Mouse (Mus musculus) intestine, embryonic 16.5 days (tissue): ENCODE results near the gene Arhgef1. TPM values are rescaled to one million over a fixed set of nuclear protein-coding genes. Genes with fewer than 3 reads are reported as not detected.
A peak's percentile ranks its signal among the peaks of the same experiment; 100 is the strongest.

ENCODE experiments used
- ATAC-seq: fragments of 200-750 bp; cut with Nextera tagmentation; 2 replicates; pipeline ENCODE4 v1.8.0; 2017; ENCODE audit warnings: moderate TSS enrichment, moderate library complexity
- H3K27ac ChIP-seq: fragments of 300-500 bp; sonication (generic); 2 replicates; pipeline ENCODE4 v1.5.1; 2014; ENCODE audit warnings: mild to moderate bottlenecking, low read length
- H3K27me3 ChIP-seq: fragments of 300-500 bp; sonication (generic); replicated peaks from 2 replicates; pipeline ENCODE4 v1.6.1; 2014; ENCODE audit warnings: low read length, control low read depth, mixed read lengths; ENCODE audit not compliant: control insufficient read depth, insufficient read depth
- H3K36me3 ChIP-seq: fragments of 300-500 bp; sonication (generic); 2 replicates; pipeline ENCODE4 v1.6.1; 2014; ENCODE audit warnings: low read length, control low read depth; ENCODE audit not compliant: control insufficient read depth, insufficient read depth
- H3K4me1 ChIP-seq: fragments of 300-500 bp; sonication (generic); 2 replicates; pipeline ENCODE4 v1.6.1; 2014; ENCODE audit warnings: low read length, control low read depth, mixed read lengths; ENCODE audit not compliant: control insufficient read depth, insufficient read depth
- H3K4me2 ChIP-seq: fragments of 300-500 bp; sonication (generic); 2 replicates; pipeline ENCODE4 v1.6.1; 2014; ENCODE audit warnings: low read depth, low read length, control low read depth
- H3K4me3 ChIP-seq: fragments of 300-500 bp; sonication (generic); 2 replicates; pipeline ENCODE4 v1.5.1; 2014; ENCODE audit warnings: mild to moderate bottlenecking, low read length
- H3K9ac ChIP-seq: fragments of 300-500 bp; sonication (generic); 2 replicates; pipeline ENCODE4 v1.6.1; 2014; ENCODE audit warnings: low read depth, low read length
- H3K9me3 ChIP-seq: fragments of 300-500 bp; sonication (generic); 2 replicates; pipeline ENCODE4 v1.6.1; 2016; ENCODE audit warnings: low read length, control low read depth; ENCODE audit not compliant: control insufficient read depth
- WGBS: fragments of 180-500 bp; shearing (Covaris S2); extraction: QIAGEN DNeasy Blood & Tissue Kit; methylation state at CpG from one replicate; pipeline ENCODE4 v1.1.7; 2014; 5-methylcytosine and 5-hydroxymethylcytosine counted together
- polyA plus RNA-seq: library from polyadenylated mRNA; unstranded; fragments of >200 nt; fragmentation: Nextera tagmentation; extraction: Ambion mirVana; gene quantifications from 2 replicates; pipeline ENCODE4 v1.2.1, GENCODE M21; 2015

The Arhgef1 gene
- polyA plus RNA-seq, 1 experiment from 2014 or later: 71.3 TPM

GRCm38 (mm10) chr7:24897959-24898358 is 4.8 kb upstream of the Arhgef1 start:
- no peaks in the 10 kb centered on the region for H3K27me3 ChIP-seq
- H3K9me3 ChIP-seq: no peaks in the 10 kb centered on the region
- H3K4me1 ChIP-seq: 0 out of 2 replicates have a peak, but pooled peaks cover 4% of the 10 kb centered on the region
- no peak overlapping the region for H3K27ac ChIP-seq
- no peak overlapping the region for H3K4me2 ChIP-seq
- H3K9ac ChIP-seq: no peak overlapping the region
- ATAC-seq: no peak
- H3K4me3 ChIP-seq: no peak overlapping the region
- no peaks in the 10 kb centered on the region for H3K36me3 ChIP-seq
- 68% methylated on average over 5 of the region's 5 CpGs for WGBS

- Histone ChIP-seq H3K4me3 (no peak overlapping the region), H3K9ac (no peak overlapping the region), H3K4me1 (peaks cover 14% of the 10 kb centered on the region), H3K27me3 (no peaks in the 10 kb centered on the region), H3K9me3 (no peaks in the 10 kb centered on the region), H3K36me3 (no peaks in the 10 kb centered on the region), H3K4me2 (no peak overlapping the region), H3K27ac (no peak overlapping the region)
- no peak for ATAC-seq
- 72% methylated on average over 6 of the region's 6 CpGs for WGBS
Observed at GRCm38 (mm10) chr7:24901114-24901513, 1.6 kb upstream of the Arhgef1 start.

DNA sequence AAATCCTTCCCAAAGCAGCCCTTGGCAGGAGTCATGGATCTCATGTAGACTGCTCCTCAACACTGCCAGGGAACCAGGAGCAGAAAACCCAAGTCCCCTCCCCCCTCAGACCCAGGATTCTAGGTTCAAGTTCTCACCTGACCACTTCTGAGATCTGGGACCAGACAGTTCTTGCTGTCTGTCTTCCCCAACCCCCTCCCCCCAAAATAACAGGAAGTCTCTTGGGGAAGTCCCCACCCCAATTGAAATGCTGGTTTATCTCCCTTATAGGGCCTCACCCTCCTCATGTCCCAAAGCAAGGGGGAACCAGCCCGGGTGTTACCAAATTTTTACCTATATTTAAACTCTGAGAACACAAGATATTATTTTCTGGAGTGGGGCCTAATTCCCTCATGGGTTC is 870 bp upstream of the Arhgef1 start:
- H3K27ac ChIP-seq: peak overlapping the region; percentile 90; the same call in 1 of the 2 replicates
- no peaks in the 10 kb centered on the region for H3K9me3 ChIP-seq
- 0 out of 2 replicates have a peak overlapping the region, but pooled peaks have one; percentile 83 for H3K4me2 ChIP-seq
- H3K9ac ChIP-seq: peak overlapping the region; percentile 90; the same call in 1 of the 2 replicates
- no peak overlapping the region for H3K4me3 ChIP-seq
- WGBS: 56% methylated on average over 1 of the region's 1 CpGs
- no peak for ATAC-seq
- no peaks in the 10 kb centered on the region for H3K36me3 ChIP-seq
- peaks cover 21% of the 10 kb centered on the region for H3K4me1 ChIP-seq
- H3K27me3 ChIP-seq: no peaks in the 10 kb centered on the region

DNA sequence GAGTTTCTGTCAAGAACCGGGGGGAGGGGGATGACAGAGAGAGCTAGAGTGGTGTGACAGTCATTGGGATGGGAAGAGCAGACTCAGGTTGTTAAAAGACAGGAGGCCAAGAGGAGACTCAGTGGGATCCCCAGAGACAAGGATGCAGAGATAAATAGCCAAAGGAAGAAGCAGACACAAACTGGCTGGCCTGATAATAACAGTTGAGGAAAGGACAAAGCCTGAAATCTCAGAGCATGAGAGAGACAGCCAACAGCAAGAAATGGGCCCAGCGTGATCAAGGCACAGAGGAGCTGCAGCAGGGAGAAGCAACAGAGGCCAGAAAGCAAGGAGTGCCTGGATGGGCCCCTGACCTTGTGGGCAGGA is 465 bp upstream of the Arhgef1 start:
- Histone ChIP-seq H3K27me3 (no peaks in the 10 kb centered on the region), H3K4me2 (peak overlapping the region; percentile 83), H3K36me3 (no peaks in the 10 kb centered on the region), H3K4me1 (peaks cover 25% of the 10 kb centered on the region), H3K9ac (peak overlapping the region; percentile 90), H3K27ac (peak overlapping the region; percentile 90), H3K4me3 (peak overlapping the region; percentile 76), H3K9me3 (no peaks in the 10 kb centered on the region)
- ATAC-seq: no peak
- WGBS: 55% methylated on average over 2 of the region's 2 CpGs

DNA sequence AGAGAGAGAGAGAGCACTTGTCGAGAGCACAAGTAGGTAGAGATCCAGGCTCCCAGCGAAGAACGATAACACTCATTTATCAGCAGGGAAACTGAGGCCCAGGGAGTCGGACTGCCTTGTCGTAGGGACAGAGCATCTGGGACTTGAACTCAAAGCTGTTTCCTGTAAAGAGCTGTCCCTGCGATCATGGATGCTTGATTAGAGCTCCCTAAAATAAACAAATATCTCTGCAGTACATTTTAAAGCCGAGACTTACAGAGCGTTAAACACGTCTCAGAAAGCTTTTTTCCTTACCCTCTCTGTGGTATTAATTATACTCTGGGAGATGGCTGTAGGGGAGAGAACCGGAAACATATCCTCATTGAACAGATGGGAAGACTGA is 723 bp downstream of the Arhgef1 start:
- Histone ChIP-seq H3K4me1 (peaks cover 29% of the 10 kb centered on the region), H3K4me3 (peak overlapping the region; percentile 76), H3K4me2 (peak overlapping the region; percentile 83), H3K9me3 (no peaks in the 10 kb centered on the region), H3K27ac (peak overlapping the region; percentile 90), H3K27me3 (no peaks in the 10 kb centered on the region), H3K36me3 (peaks cover 6% of the 10 kb centered on the region; the same call in 1 of the 2 replicates), H3K9ac (peak overlapping the region; percentile 90)
- WGBS: 20% methylated on average over 10 of the region's 10 CpGs
- ATAC-seq: 0 out of 2 replicates have a peak, but pooled peaks have one; percentile 0

DNA sequence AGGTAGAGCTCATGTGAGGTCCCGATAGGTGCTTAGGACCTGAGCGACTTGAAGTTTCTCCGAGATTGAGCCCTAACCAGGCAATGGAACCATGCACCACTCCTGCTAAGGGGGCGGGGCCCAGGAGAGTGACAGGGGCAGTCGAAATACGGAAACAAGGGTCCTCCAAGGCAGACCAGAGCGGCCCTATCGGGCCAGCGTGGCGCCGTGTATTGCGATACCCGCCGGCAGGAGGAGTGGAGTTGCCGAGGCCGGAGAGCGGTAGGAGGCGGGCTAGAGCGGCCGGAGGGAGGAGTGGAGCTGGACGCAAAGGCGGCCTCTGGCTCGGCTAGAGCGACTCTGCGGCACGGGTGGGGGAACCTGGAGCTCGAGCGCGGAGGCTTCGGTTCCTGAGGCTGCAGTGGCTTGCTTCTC is 1.4 kb downstream of the Arhgef1 start:
- H3K27me3 ChIP-seq: no peaks in the 10 kb centered on the region
- peak overlapping the region; percentile 90 for H3K9ac ChIP-seq
- peaks cover 10% of the 10 kb centered on the region; the same call in 1 of the 2 replicates for H3K36me3 ChIP-seq
- WGBS: under 1% methylated on average over 30 of the region's 30 CpGs
- ATAC-seq: peak; percentile 96
- no peaks in the 10 kb centered on the region for H3K9me3 ChIP-seq
- H3K27ac ChIP-seq: peak overlapping the region; percentile 83
- H3K4me3 ChIP-seq: peak overlapping the region; percentile 76
- H3K4me2 ChIP-seq: peak overlapping the region; percentile 83
- H3K4me1 ChIP-seq: peaks cover 29% of the 10 kb centered on the region

DNA sequence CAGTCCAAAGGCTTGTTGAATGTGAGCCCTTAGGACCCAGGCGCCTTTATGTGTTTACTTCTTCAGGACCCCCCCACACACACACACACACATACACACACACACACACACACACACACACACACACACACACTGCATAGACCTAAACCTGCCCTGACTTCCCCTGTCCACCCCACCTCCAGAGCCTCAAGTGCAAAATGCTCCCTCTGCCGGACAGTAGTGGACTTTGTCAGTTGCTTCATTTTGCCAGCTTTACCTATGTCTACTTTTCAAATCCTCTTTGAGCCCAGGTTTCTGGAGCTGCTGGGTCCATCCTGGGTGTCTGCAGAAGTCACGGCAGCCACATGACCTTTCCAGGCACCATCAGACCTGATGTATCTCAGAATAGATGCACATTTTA is 2.2 kb downstream of the Arhgef1 start:
- Histone ChIP-seq H3K27me3 (no peaks in the 10 kb centered on the region), H3K27ac (no peak overlapping the region), H3K9ac (peak overlapping the region; percentile 90), H3K4me2 (peak overlapping the region; percentile 83), H3K36me3 (peaks cover 10% of the 10 kb centered on the region; the same call in 1 of the 2 replicates), H3K4me1 (peaks cover 29% of the 10 kb centered on the region), H3K4me3 (peak overlapping the region; percentile 76), H3K9me3 (no peaks in the 10 kb centered on the region)
- ATAC-seq: peak; percentile 10; the same call in 1 of the 2 replicates
- WGBS: 14% methylated on average over 3 of the region's 3 CpGs

GRCm38 (mm10) chr7:24906551-24906950 is 3.8 kb downstream of the Arhgef1 start:
- Histone ChIP-seq H3K27me3 (no peaks in the 10 kb centered on the region), H3K27ac (no peak overlapping the region), H3K9ac (peak overlapping the region; percentile 23; the same call in 1 of the 2 replicates), H3K9me3 (no peaks in the 10 kb centered on the region), H3K36me3 (peaks cover 10% of the 10 kb centered on the region; the same call in 1 of the 2 replicates), H3K4me2 (no peak overlapping the region), H3K4me1 (peaks cover 29% of the 10 kb centered on the region), H3K4me3 (no peak overlapping the region)
- WGBS: 24% methylated on average over 6 of the region's 6 CpGs
- no peak for ATAC-seq

DNA sequence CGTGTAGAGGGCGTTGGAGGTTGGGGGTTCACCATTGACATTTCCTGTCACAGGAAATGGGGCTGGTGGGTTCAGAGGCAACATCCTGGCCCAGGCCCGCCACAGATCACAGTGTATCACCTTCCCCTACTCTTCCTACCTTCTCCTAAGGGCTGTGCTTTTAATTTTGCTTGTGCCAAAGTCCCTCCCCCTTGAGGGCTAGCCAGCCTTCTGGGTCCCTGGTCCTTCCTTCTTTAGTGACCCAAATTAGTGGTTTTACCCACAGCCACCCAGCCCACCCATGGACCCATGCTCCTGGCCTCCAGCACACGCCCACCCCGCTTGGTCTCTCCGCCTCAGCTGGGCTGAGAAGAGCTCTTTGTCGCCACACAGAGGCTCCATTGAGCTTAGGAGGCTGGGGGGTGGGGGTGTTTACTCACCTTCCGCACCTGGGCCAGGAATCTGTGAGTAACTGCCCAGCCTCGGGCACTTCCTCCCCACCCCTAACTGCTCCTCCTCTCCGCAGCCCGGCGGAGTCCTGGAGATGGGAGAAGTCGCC is 4.6 kb downstream of the Arhgef1 start:
- Histone ChIP-seq H3K4me1 (peaks cover 25% of the 10 kb centered on the region), H3K36me3 (peaks cover 10% of the 10 kb centered on the region; the same call in 1 of the 2 replicates), H3K4me3 (no peak overlapping the region), H3K27ac (no peak overlapping the region), H3K9me3 (no peaks in the 10 kb centered on the region), H3K27me3 (no peaks in the 10 kb centered on the region), H3K9ac (peak overlapping the region; percentile 48), H3K4me2 (0 out of 2 replicates have a peak overlapping the region, but pooled peaks have one; percentile 9)
- ATAC-seq: no peak
- 27% methylated on average over 13 of the region's 13 CpGs for WGBS
